Mouse (Mus musculus) liver, embryonic 15.5 days (tissue): ENCODE results near the gene Ndfip2. TPM values are rescaled to one million over a fixed set of nuclear protein-coding genes. Genes with fewer than 3 reads are reported as not detected.

Source experiments
- ATAC-seq: fragments of 200-750 bp; cut with Nextera tagmentation; 2 replicates; pipeline ENCODE4 v1.8.0; 2017; ENCODE audit warnings: moderate number of reproducible peaks, mild to moderate bottlenecking, moderate library complexity; ENCODE audit not compliant: insufficient read depth
- H3K27ac ChIP-seq: fragments of 300-500 bp; sonication (generic); replicated peaks from 2 replicates; pipeline ENCODE4 v1.5.1; 2015; ENCODE audit warnings: mild to moderate bottlenecking, inconsistent platforms
- H3K27me3 ChIP-seq: fragments of 300-500 bp; sonication (generic); 2 replicates; pipeline ENCODE4 v1.6.1; 2015; ENCODE audit warnings: mild to moderate bottlenecking, inconsistent platforms
- H3K36me3 ChIP-seq: fragments of 300-500 bp; sonication (generic); replicated peaks from 2 replicates; pipeline ENCODE4 v1.6.1; 2015; ENCODE audit warnings: moderate library complexity, mild to moderate bottlenecking, inconsistent platforms
- H3K4me1 ChIP-seq: fragments of 300-500 bp; sonication (generic); replicated peaks from 2 replicates; pipeline ENCODE4 v1.6.1; 2015; ENCODE audit warnings: inconsistent platforms
- H3K4me2 ChIP-seq: fragments of 300-500 bp; sonication (generic); 2 replicates; pipeline ENCODE4 v1.6.1; 2015; ENCODE audit warnings: moderate library complexity, mild to moderate bottlenecking, inconsistent platforms
- H3K4me3 ChIP-seq: fragments of 300-500 bp; sonication (generic); replicated peaks from 2 replicates; pipeline ENCODE4 v1.5.1; 2015; ENCODE audit warnings: mild to moderate bottlenecking, inconsistent platforms
- H3K9ac ChIP-seq: fragments of 300-500 bp; sonication (generic); 2 replicates; pipeline ENCODE4 v1.6.1; 2015; ENCODE audit warnings: moderate library complexity, mild to moderate bottlenecking, inconsistent platforms
- H3K9me3 ChIP-seq: fragments of 300-500 bp; sonication (generic); replicated peaks from 2 replicates; pipeline ENCODE4 v1.6.1; 2016; ENCODE audit warnings: inconsistent platforms
- WGBS: fragments of 180-500 bp; shearing (Covaris S2); methylation state at CpG from one replicate; pipeline ENCODE4 v1.1.7; 2015; ENCODE audit warnings: mixed read lengths; ENCODE audit not compliant: insufficient replicate concordance; 5-methylcytosine and 5-hydroxymethylcytosine counted together
- polyA plus RNA-seq: library from polyadenylated mRNA; unstranded; fragments of >200 nt; fragmentation: Nextera tagmentation; extraction: Ambion mirVana; gene quantifications from 2 replicates; pipeline ENCODE4 v1.2.1, GENCODE M21; 2015

Gene Ndfip2
- polyA plus RNA-seq, 1 experiment from 2014 or later = 25.5 TPM

DNA sequence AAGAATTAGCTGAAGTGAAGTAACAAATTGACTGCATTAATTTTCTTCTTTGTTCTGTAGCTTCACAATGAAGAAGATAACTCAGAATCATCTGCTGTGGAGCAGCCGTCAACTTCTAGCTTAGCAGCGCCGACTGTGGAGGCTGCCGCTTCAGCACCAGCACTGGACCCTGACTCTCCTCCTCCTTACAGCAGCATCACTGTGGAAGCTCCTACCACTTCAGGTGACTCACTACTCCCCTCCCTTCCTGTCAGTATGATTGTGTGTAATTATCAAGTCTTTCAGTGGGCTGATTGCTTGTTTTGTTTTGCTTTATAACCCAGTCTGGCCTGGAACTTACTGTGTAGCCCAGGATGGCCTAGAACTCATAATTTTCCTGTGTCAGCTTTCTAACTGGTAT is 29.2 kb downstream of the Ndfip2 start:
- no peak overlapping the region for H3K4me3 ChIP-seq
- H3K4me1 ChIP-seq = no peaks in the 10 kb centered on the region
- 86% methylated on average over 4 of the region's 4 CpGs for WGBS
- H3K4me2 ChIP-seq = no peak overlapping the region
- H3K27me3 ChIP-seq = no peaks in the 10 kb centered on the region
- no peak overlapping the region for H3K9ac ChIP-seq
- no peaks in the 10 kb centered on the region for H3K9me3 ChIP-seq
- 0 out of 2 replicates have a peak, but pooled peaks cover 8% of the 10 kb centered on the region for H3K36me3 ChIP-seq
- no peak overlapping the region for H3K27ac ChIP-seq
- ATAC-seq = no peak

DNA sequence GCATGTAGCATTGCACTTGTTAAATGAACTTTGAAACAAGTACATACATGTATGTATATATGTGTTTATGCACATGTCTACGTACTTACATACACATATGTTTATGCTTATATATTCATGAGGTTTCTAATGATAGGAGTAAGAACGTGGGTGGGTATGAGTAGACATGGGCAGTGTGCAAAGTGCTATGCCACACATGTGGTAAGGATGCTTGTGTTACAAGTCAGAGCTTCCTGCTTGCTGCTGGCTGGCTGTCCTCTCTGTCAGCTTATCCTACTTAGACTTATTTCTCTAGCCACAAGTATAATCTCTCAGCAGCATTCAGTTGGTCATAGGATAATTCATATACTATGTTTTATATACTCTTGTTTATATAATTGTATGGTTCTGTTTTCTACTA is 29.6 kb downstream of the Ndfip2 start:
- Histone ChIP-seq H3K27ac (no peak overlapping the region), H3K9me3 (no peaks in the 10 kb centered on the region), H3K27me3 (no peaks in the 10 kb centered on the region), H3K4me1 (no peaks in the 10 kb centered on the region), H3K9ac (no peak overlapping the region), H3K4me3 (no peak overlapping the region), H3K36me3 (peaks cover 11% of the 10 kb centered on the region; the same call in 1 of the 2 replicates), H3K4me2 (no peak overlapping the region)
- ATAC-seq = no peak
- WGBS = 70% methylated on average over 2 of the region's 2 CpGs

DNA sequence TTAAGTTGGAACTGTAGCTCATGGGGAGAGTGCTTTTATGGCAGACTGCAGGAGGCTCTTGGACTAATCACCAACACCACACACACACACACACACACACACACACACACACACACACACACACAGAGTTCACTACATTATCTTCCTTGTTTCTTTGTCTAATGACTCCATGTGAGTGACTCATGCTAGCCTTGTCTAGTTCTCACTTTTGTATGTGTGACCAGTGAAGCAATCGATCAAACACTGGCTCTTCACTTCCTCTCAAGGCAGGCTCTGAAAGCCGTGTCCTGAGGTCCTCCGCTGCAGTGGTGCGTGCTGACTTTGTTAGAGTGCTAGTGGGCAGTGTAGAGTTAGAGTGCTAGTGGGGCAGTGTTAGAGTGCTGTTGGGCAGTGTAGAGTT is 30.2 kb downstream of the Ndfip2 start:
- 58% methylated on average over 4 of the region's 4 CpGs for WGBS
- Histone ChIP-seq H3K4me2 (no peak overlapping the region), H3K36me3 (peaks cover 12% of the 10 kb centered on the region; the same call in 1 of the 2 replicates), H3K9ac (no peak overlapping the region), H3K27me3 (no peaks in the 10 kb centered on the region), H3K4me3 (no peak overlapping the region), H3K4me1 (no peaks in the 10 kb centered on the region), H3K27ac (no peak overlapping the region), H3K9me3 (no peaks in the 10 kb centered on the region)
- ATAC-seq = peak; percentile 47; the same call in 1 of the 2 replicates

DNA sequence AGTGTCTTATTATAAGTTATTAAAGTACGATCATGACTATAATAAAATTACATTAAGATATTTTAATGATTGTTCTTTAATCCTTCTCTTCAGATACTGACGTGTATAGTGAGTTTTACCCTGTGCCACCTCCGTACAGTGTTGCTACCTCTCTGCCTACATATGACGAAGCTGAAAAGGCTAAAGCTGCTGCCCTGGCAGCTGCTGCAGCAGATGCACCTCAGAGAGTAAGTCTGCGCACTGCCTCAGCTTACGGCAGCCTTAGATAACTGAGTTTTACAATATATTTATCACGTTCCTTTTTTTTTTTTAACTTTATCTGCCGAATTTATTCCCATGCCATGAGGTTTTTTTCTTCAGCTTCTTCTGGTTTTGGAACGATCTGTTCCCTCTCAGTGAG is 33.8 kb downstream of the Ndfip2 start:
- Histone ChIP-seq H3K4me1 (no peaks in the 10 kb centered on the region), H3K9me3 (no peaks in the 10 kb centered on the region), H3K27ac (no peak overlapping the region), H3K4me2 (no peak overlapping the region), H3K9ac (no peak overlapping the region), H3K27me3 (no peaks in the 10 kb centered on the region), H3K36me3 (peaks cover 17% of the 10 kb centered on the region; the same call in 1 of the 2 replicates), H3K4me3 (no peak overlapping the region)
- ATAC-seq = no peak
- whole genome bisulfite sequencing = 73% methylated on average over 9 of the region's 9 CpGs

DNA sequence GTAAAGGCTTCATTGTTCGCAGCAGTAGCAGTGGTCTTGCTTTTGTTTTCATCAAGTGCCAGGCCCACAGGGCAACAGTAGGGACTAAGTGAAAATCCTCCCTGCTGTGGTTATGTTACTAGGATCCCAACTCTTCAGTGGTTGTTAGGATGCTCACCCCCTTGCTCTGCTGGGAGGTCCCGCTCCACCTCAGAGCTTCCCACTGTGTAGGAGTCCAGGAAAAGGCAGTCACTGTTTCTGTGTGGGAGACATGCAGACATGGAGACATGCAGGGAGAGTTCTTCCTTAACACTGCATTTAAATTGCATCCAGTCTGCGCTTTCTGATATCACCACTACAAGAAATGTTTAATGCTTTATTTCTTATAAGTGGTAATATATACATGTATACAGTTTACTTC is 35.4 kb downstream of the Ndfip2 start:
- peaks cover 21% of the 10 kb centered on the region; the same call in 1 of the 2 replicates for H3K36me3 ChIP-seq

DNA sequence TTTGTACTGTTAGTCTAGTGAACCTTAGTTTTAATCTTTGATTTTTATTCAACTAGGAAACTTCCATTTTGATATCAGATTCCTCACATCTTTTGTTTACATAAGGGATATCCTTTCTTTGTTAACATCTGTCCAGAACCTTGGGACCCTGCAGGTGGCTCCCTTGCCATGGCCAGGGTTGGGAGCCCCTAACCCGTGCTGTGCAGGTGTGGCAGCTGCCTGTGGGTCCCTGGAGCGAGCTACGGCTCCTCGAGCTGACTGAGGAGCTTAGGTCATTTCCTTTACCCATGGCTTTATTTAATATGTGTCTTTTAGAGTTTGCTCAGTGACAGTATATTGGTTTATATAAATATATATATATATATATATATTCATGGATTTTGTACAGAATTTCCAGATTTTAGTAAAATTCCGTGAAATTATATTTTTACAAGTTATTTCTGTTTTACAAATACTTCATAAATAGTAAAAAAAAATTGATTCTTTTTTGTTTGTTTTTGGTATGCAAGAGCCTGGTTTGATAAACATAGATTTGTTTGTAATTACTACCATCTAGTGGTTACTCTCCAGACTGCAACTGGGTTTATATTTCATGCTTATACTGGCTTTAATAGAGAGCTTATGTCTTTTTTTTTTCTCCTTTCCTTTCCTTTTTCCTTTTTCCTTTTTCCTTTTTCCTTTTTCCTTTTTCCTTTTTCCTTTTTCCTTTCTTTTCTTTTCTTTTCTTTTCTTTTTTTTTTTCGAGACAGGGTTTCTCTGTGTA is 37.6 kb downstream of the Ndfip2 start:
- H3K4me2 ChIP-seq = no peak overlapping the region
- H3K27ac ChIP-seq = no peak overlapping the region
- H3K9me3 ChIP-seq = no peaks in the 10 kb centered on the region
- no peak overlapping the region for H3K4me3 ChIP-seq
- WGBS = 50% methylated on average over 6 of the region's 6 CpGs
- peak; percentile 37; the same call in 1 of the 2 replicates for ATAC-seq
- H3K9ac ChIP-seq = no peak overlapping the region
- peaks cover 21% of the 10 kb centered on the region; the same call in 1 of the 2 replicates for H3K36me3 ChIP-seq
- no peaks in the 10 kb centered on the region for H3K27me3 ChIP-seq
- no peaks in the 10 kb centered on the region for H3K4me1 ChIP-seq

More for the DNA sequence above, 35.4 kb downstream of the Ndfip2 start:
- H3K27me3 ChIP-seq = no peaks in the 10 kb centered on the region
- no peak overlapping the region for H3K4me2 ChIP-seq
- H3K4me1 ChIP-seq = no peaks in the 10 kb centered on the region
- no peaks in the 10 kb centered on the region for H3K9me3 ChIP-seq
- H3K27ac ChIP-seq = no peak overlapping the region
- H3K9ac ChIP-seq = no peak overlapping the region
- no peak overlapping the region for H3K4me3 ChIP-seq
- ATAC-seq = no peak
- WGBS = 83% methylated on average over 3 of the region's 3 CpGs

DNA sequence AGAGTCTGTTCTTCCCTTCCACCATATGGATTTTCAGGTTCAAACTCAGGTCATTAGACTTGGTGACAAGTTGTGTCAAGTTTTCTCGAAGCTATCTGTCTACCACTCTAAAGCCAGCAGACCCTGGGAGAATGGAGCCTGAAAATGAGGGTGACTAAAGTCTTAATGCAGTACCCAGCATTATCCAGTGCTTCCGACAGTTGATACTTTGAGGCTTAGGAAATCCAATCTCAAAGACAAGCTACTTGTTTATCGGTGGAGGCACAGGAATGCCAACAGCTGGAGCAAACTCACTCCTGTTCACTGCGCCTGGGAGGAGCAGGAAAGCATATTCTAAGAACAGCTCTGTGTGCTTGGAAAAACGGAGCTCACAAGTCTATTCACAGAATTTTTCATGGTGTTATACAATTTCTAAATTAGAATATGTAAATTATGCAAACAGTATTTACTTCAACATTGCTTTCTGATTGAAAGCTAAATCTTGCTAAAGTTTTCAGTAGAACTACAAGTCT is 41.4 kb downstream of the Ndfip2 start:
- no peak for ATAC-seq
- Histone ChIP-seq H3K9ac (no peak overlapping the region), H3K4me1 (no peaks in the 10 kb centered on the region), H3K4me2 (no peak overlapping the region), H3K27ac (no peak overlapping the region), H3K36me3 (0 out of 2 replicates have a peak, but pooled peaks cover 4% of the 10 kb centered on the region), H3K4me3 (no peak overlapping the region), H3K9me3 (no peaks in the 10 kb centered on the region), H3K27me3 (no peaks in the 10 kb centered on the region)
- 70% methylated on average over 5 of the region's 5 CpGs for WGBS

DNA sequence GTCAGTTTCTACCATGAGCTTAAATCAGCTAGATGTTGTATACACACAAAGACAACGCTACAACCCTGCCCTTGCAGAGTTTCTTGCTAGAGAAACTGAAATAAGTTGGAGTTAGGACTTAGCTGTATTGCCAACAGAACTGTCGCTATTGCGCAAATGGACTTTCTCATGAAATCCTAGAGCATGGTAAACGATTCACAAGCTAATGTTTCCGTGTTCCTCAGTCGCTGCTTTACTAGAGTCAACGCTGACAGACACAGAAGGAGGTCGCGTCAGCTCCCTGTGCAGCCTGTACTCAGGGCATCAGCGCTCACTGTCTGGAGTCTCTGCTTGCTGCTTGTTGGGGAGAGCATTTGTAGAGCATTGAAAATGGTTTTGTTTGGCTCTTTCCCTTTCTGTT is 42.2 kb downstream of the Ndfip2 start:
- Histone ChIP-seq H3K9me3 (no peaks in the 10 kb centered on the region), H3K4me3 (no peak overlapping the region), H3K36me3 (0 out of 2 replicates have a peak, but pooled peaks cover 4% of the 10 kb centered on the region), H3K4me1 (no peaks in the 10 kb centered on the region), H3K9ac (no peak overlapping the region), H3K4me2 (peak overlapping the region; percentile 13; the same call in 1 of the 2 replicates), H3K27me3 (no peaks in the 10 kb centered on the region), H3K27ac (no peak overlapping the region)
- WGBS = 75% methylated on average over 10 of the region's 10 CpGs
- peak; percentile 60 for ATAC-seq

DNA sequence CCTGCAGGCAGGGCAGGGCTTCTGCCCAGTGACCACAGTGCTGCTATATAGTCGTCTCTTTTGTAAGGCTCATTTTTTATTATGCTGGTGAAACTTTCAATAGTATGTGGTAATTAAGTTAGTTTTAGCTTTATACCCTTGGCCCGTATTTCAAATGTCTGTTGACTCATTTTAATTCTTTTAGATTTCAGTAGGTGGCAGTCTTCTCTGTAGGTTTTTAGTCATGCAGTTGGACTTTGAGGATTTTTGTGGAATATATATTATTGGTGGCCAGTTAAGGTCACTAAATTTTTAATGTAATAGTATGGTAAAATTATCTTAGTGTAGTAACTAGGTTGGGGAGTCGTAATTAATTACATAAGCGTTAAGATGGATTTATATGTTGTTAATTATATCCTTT is 44.3 kb downstream of the Ndfip2 start:
- Histone ChIP-seq H3K4me1 (no peaks in the 10 kb centered on the region), H3K4me3 (no peak overlapping the region), H3K4me2 (no peak overlapping the region), H3K36me3 (peaks cover 2% of the 10 kb centered on the region; the same call in 1 of the 2 replicates), H3K9me3 (no peaks in the 10 kb centered on the region), H3K27me3 (no peaks in the 10 kb centered on the region), H3K27ac (no peak overlapping the region), H3K9ac (no peak overlapping the region)
- WGBS = 68% methylated on average over 4 of the region's 4 CpGs
- ATAC-seq = no peak

DNA sequence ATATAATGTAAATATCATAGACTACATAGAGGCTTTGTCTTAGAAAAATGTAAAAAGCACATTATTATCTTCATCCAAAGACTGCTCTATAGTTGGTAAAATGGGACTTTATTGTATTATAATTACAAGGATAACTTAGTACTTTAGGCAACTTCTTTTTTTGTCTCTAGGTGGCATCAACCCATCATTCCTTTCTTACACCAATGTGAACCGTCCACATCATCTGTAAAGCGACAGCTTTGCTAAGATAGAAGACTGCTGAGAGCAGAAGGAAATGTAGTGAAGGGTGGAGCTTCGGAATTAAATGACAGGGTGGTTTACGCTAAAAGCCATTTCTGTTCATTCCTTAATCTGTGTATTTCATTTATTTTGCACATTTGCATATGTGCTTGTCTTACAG is 49.3 kb downstream of the Ndfip2 start:
- no peak for ATAC-seq
- H3K4me1 ChIP-seq = no peaks in the 10 kb centered on the region
- H3K9ac ChIP-seq = no peak overlapping the region
- peaks cover 7% of the 10 kb centered on the region; the same call in 1 of the 2 replicates for H3K36me3 ChIP-seq
- no peak overlapping the region for H3K4me2 ChIP-seq
- H3K4me3 ChIP-seq = no peak overlapping the region
- WGBS = 71% methylated on average over 4 of the region's 4 CpGs
- H3K27me3 ChIP-seq = no peaks in the 10 kb centered on the region
- no peak overlapping the region for H3K27ac ChIP-seq
- H3K9me3 ChIP-seq = no peaks in the 10 kb centered on the region

DNA sequence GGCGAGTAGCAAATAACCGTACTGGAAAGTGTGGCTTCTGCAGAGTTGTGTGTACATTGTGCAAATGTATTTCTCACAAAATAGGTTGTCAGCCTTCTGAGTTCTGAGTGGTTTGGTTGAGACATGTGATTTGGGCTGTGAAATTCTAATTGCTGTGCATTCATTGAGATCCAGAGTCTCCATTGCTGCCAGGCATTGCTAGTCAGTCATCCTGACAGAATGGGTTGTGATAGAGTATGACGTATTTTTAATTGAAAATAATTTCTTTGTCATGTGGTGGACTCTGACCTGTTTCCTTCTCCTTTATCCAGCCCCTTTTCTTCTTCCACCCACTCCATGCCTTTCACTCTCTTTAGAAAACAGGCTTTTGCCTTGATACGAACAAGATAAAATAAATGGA is 54.0 kb downstream of the Ndfip2 start:
- H3K4me2 ChIP-seq = no peak overlapping the region
- peaks cover 7% of the 10 kb centered on the region; the same call in 1 of the 2 replicates for H3K36me3 ChIP-seq
- no peak overlapping the region for H3K9ac ChIP-seq
- no peak overlapping the region for H3K4me3 ChIP-seq
- H3K27me3 ChIP-seq = no peaks in the 10 kb centered on the region
- no peaks in the 10 kb centered on the region for H3K9me3 ChIP-seq
- H3K4me1 ChIP-seq = no peaks in the 10 kb centered on the region
- no peak overlapping the region for H3K27ac ChIP-seq
- 71% methylated on average over 4 of the region's 4 CpGs for WGBS
- no peak for ATAC-seq
